Mouse (Mus musculus) stomach, postnatal 0 days (tissue): ENCODE measurements at regions not wholly inside any gene's neighbourhood (a gene's known extent, or its start where the extent isn't known, plus 50 kb on each side); places are given as distances from the start of the nearest gene placed in this dataset.

Experiments
- CTCF ChIP-seq: IDR thresholded peaks from 2 replicates; pipeline ENCODE4 v1.5.1; 2016; ENCODE audit warnings: antibody characterized with exemption, low read depth, mild to moderate bottlenecking, moderate library complexity
- EP300 ChIP-seq: optimal IDR thresholded peaks from 2 replicates; pipeline ENCODE3; 2016; ENCODE audit warnings: antibody characterized with exemption

GRCm38 (mm10) chr3:7035833-7036232 is 415.6 kb upstream of the 1700008P02Rik start:
- TF ChIP-seq CTCF (no peak), EP300 (no peak)
